12 mouse cellular contexts compared by ENCODE assay signal in genomic region chr11:24065313-24065712, GRCm38 (mm10). TPM values are rescaled to one million over a fixed set of nuclear protein-coding genes. Genes with fewer than 3 reads are reported as not detected.
DNase-seq lines count a peak whose midpoint lies in the region; ATAC-seq and TF ChIP-seq lines count a peak whose summit lies in the region.
"Had no signal": no experiment of that assay in that cellular context is flagged by ENCODE, and none has a peak within 500 bp of the region (broad histone marks: within the 10 kb centered on the region; RNA-seq: fewer than 3 reads in every experiment).

No protein-coding gene starts in this region.

- no peak overlapping the region for H3K9ac ChIP-seq in hindbrain, embryonic 15.5 days
- H3K9ac ChIP-seq in stomach, postnatal 0 days (ENCODE audit: low read length), result no peak overlapping the region
- H3K9ac ChIP-seq: lung, embryonic 15.5 days had no signal

- peak; percentile 34 to 42 for DNase-seq in cerebellum, postnatal 10 days
- no peak for DNase-seq in cerebellum, adult 9-11 months
- peak; percentile 33 for DNase-seq in retina, embryonic 14.5 days (ENCODE audit: low spot score)
- DNase-seq in retina, postnatal 1 day, result no peak
- peak; percentile 35 for DNase-seq in stomach, postnatal 0 days (ENCODE audit: low spot score)
- DNase-seq in thymus, postnatal 10 days (ENCODE audit: low spot score in 2 of 2), result no peak
- DNase-seq in gastrocnemius, postnatal 10 days, result no peak
- DNase-seq: adrenal gland, adult 2 months; right cerebral cortex, postnatal 25 days had no signal

- no peaks in the 10 kb centered on the region for H3K9me3 ChIP-seq in hindbrain, embryonic 15.5 days
- no peaks in the 10 kb centered on the region for H3K9me3 ChIP-seq in stomach, postnatal 0 days (ENCODE audit: control insufficient read depth, low read length)
- H3K9me3 ChIP-seq: lung, embryonic 15.5 days had no signal

- H3K4me3 ChIP-seq in hindbrain, embryonic 15.5 days, result no peak overlapping the region
- H3K4me3 ChIP-seq in stomach, postnatal 0 days (ENCODE audit: low read depth, low read length), result no peak overlapping the region
- H3K4me3 ChIP-seq: lung, embryonic 15.5 days had no signal

- WGBS in hindbrain, embryonic 15.5 days, result 33% methylated on average over 4 of the region's 4 CpGs
- 49% methylated on average over 4 of the region's 4 CpGs for WGBS in stomach, postnatal 0 days

- 0 out of 2 replicates have a peak overlapping the region, but pooled peaks have one; percentile 4 for H3K27ac ChIP-seq in hindbrain, embryonic 15.5 days (replicated peaks)
- no peak overlapping the region for H3K27ac ChIP-seq in stomach, postnatal 0 days (replicated peaks)
- H3K27ac ChIP-seq: lung, embryonic 15.5 days had no signal

- H3K4me2 ChIP-seq in hindbrain, embryonic 15.5 days, result no peak overlapping the region
- H3K4me2 ChIP-seq in stomach, postnatal 0 days (replicated peaks; ENCODE audit: low read depth), result no peak overlapping the region
- H3K4me2 ChIP-seq: lung, embryonic 15.5 days had no signal

- no peaks in the 10 kb centered on the region for H3K27me3 ChIP-seq in hindbrain, embryonic 15.5 days
- H3K27me3 ChIP-seq in stomach, postnatal 0 days (ENCODE audit: control insufficient read depth, insufficient read depth, low read length), result peaks cover 2% of the 10 kb centered on the region; the same call in 1 of the 2 replicates

- peak; percentile 61; the same call in 1 of the 2 replicates for ATAC-seq in hindbrain, embryonic 15.5 days (ENCODE audit: low FRiP score, low read depth)
- no peak for ATAC-seq in stomach, postnatal 0 days (ENCODE audit: low FRiP score, low TSS enrichment)

- peaks cover 23% of the 10 kb centered on the region for H3K4me1 ChIP-seq in hindbrain, embryonic 15.5 days (replicated peaks)
- H3K4me1 ChIP-seq in stomach, postnatal 0 days (replicated peaks; ENCODE audit: control insufficient read depth, insufficient read depth), result no peaks in the 10 kb centered on the region

- no peak for TF ChIP-seq EP300 in stomach, postnatal 0 days (optimal IDR thresholded peaks at IDR 0.05)

- H3K36me3 ChIP-seq in hindbrain, embryonic 15.5 days, result no peaks in the 10 kb centered on the region
- H3K36me3 ChIP-seq in stomach, postnatal 0 days (ENCODE audit: control insufficient read depth, insufficient read depth, low read length), result no peaks in the 10 kb centered on the region
- H3K36me3 ChIP-seq: lung, embryonic 15.5 days had no signal

- TF ChIP-seq CTCF in stomach, postnatal 0 days (IDR thresholded peaks at IDR 0.05; ENCODE audit: low read depth), result peak; percentile 61

RNA-seq across cellular contexts. Expression of gene A830031A19Rik, which starts 9.5 kb away (rescaled TPM):
- not detected in 2 replicates for polyA plus RNA-seq in hindbrain, embryonic 15.5 days (2015; fragmentation: Nextera tagmentation; extraction: Ambion mirVana)
- 0.27 TPM in 1 of 2 replicates, not detected in the other for polyA plus RNA-seq in stomach, postnatal 0 days (2015; fragmentation: Nextera tagmentation; extraction: Ambion mirVana)
- total RNA-seq in gastrocnemius, postnatal 10 days (2021), result not detected
- total RNA-seq: adrenal gland, adult 2 months had no signal
- polyA plus RNA-seq: adrenal gland, adult 2 months; intestine, embryonic 14.5 days; lung, embryonic 15.5 days had no signal

RNA-seq across cellular contexts. Expression of gene Bcl11a, which starts 12.5 kb away (rescaled TPM):
- polyA plus RNA-seq in hindbrain, embryonic 15.5 days (2015; fragmentation: Nextera tagmentation; extraction: Ambion mirVana), result 93.1 and 116 TPM in 2 replicates
- 10.5 and 11.7 TPM in 2 replicates for polyA plus RNA-seq in stomach, postnatal 0 days (2015; fragmentation: Nextera tagmentation; extraction: Ambion mirVana)
- under 1 TPM; 0.54 to 0.97 TPM for total RNA-seq in gastrocnemius, postnatal 10 days (2021)

Comparison
In these comparisons a context has a peak if more than half of its experiments do, and no peak if none do; other contexts are left out.
1. DNase-seq: peak in cerebellum, postnatal 10 days (2 of 2), retina, embryonic 14.5 days (single experiment) and stomach, postnatal 0 days (single experiment); none in cerebellum, adult 9-11 months (single experiment), retina, postnatal 1 day (single experiment), thymus, postnatal 10 days (0 of 2) and gastrocnemius, postnatal 10 days (single experiment).